Mouse (Mus musculus) lung, postnatal 0 days (tissue): ENCODE measurements around the gene Rbpj. TPM values are rescaled to one million over a fixed set of nuclear protein-coding genes. Genes with fewer than 3 reads are reported as not detected.

Experiments used
- ATAC-seq: fragments of 200-750 bp; cut with Nextera tagmentation; 2 replicates; pipeline ENCODE4 v1.8.0; 2017; ENCODE audit warnings: moderate library complexity
- DNase-seq: peaks from one replicate; pipeline ENCODE4 v3.0.0-alpha.2; 2016; ENCODE audit warnings: low spot score
- H3K27ac ChIP-seq: fragments of 300-500 bp; sonication (generic); 2 replicates; pipeline ENCODE4 v1.5.1; 2014; ENCODE audit warnings: antibody characterized with exemption, mild to moderate bottlenecking, low read length, mixed read lengths
- H3K27me3 ChIP-seq: fragments of 300-500 bp; sonication (generic); replicated peaks from 2 replicates; pipeline ENCODE4 v1.6.1; 2014; ENCODE audit warnings: low read length, mixed read lengths; ENCODE audit not compliant: insufficient read depth
- H3K36me3 ChIP-seq: fragments of 300-500 bp; sonication (generic); 2 replicates; pipeline ENCODE4 v1.6.1; 2014; ENCODE audit warnings: low read length, mixed read lengths; ENCODE audit not compliant: insufficient read depth
- H3K4me1 ChIP-seq: fragments of 300-500 bp; sonication (generic); 2 replicates; pipeline ENCODE4 v1.6.1; 2014; ENCODE audit warnings: antibody characterized with exemption, low read depth, low read length, mixed read lengths; ENCODE audit not compliant: insufficient read depth
- H3K4me2 ChIP-seq: fragments of 300-500 bp; sonication (generic); replicated peaks from 2 replicates; pipeline ENCODE4 v1.6.1; 2014; ENCODE audit warnings: low read depth, mild to moderate bottlenecking, low read length, moderate library complexity, mixed read lengths
- H3K4me3 ChIP-seq: fragments of 300-500 bp; sonication (generic); 2 replicates; pipeline ENCODE4 v1.5.1; 2014; ENCODE audit warnings: low read depth, low read length
- H3K9ac ChIP-seq: fragments of 300-500 bp; sonication (generic); replicated peaks from 2 replicates; pipeline ENCODE4 v1.6.1; 2014; ENCODE audit warnings: low read depth, mild to moderate bottlenecking
- H3K9me3 ChIP-seq: fragments of 300-500 bp; sonication (generic); 2 replicates; pipeline ENCODE4 v1.6.1; 2016; ENCODE audit warnings: low read length, mixed read lengths
- CTCF ChIP-seq: IDR thresholded peaks from 2 replicates; pipeline ENCODE4 v1.5.1; 2016; ENCODE audit warnings: antibody characterized with exemption, mild to moderate bottlenecking
- EP300 ChIP-seq: IDR thresholded peaks from 2 replicates; pipeline ENCODE4 v1.6.1; 2016; ENCODE audit warnings: antibody characterized with exemption, mild to moderate bottlenecking, control low read depth
- WGBS: fragments of 180-500 bp; shearing (Covaris S2); extraction: QIAGEN DNeasy Blood & Tissue Kit; methylation state at CpG from one replicate; pipeline ENCODE4 v1.1.7; 2014; 5-methylcytosine and 5-hydroxymethylcytosine counted together
- polyA plus RNA-seq: library from polyadenylated mRNA; unstranded; fragments of >200 nt; fragmentation: Nextera tagmentation; extraction: Ambion mirVana; gene quantifications from 2 replicates; pipeline ENCODE4 v1.2.1, GENCODE M21; 2015

Rbpj gene
- polyA plus RNA-seq, 1 experiment from 2014 or later = 22.7 TPM

- H3K36me3 ChIP-seq = no peaks in the 10 kb centered on the region
- no peak for TF ChIP-seq CTCF
- no peak for TF ChIP-seq EP300
- ATAC-seq (no peak), DNase-seq (no peak)
- H3K9me3 ChIP-seq = no peaks in the 10 kb centered on the region
- 83% methylated on average over 10 of the region's 10 CpGs for WGBS
- H3K4me1 ChIP-seq = no peaks in the 10 kb centered on the region
- H3K4me3 ChIP-seq = no peak overlapping the region
- no peak overlapping the region for H3K9ac ChIP-seq
- H3K27me3 ChIP-seq = no peaks in the 10 kb centered on the region
- H3K4me2 ChIP-seq = no peak overlapping the region
- H3K27ac ChIP-seq = no peak overlapping the region
These were observed 111.4 kb downstream of the Rbpj start for GRCm38 (mm10) chr5:53577272-53577889.

- ATAC-seq (no peak), DNase-seq (no peak)
- H3K27me3 ChIP-seq = no peaks in the 10 kb centered on the region
- TF ChIP-seq CTCF (no peak), EP300 (no peak)
- WGBS = 87% methylated on average over 9 of the region's 9 CpGs
- no peak overlapping the region for H3K9ac ChIP-seq
- H3K36me3 ChIP-seq = no peaks in the 10 kb centered on the region
- H3K4me2 ChIP-seq = no peak overlapping the region
- no peak overlapping the region for H3K4me3 ChIP-seq
- H3K27ac ChIP-seq = no peak overlapping the region
- no peaks in the 10 kb centered on the region for H3K9me3 ChIP-seq
- no peaks in the 10 kb centered on the region; the same call in 1 of the 2 replicates for H3K4me1 ChIP-seq
These were observed 118.3 kb downstream of the Rbpj start for GRCm38 (mm10) chr5:53584069-53584767.

- no peaks in the 10 kb centered on the region for H3K27me3 ChIP-seq
- H3K9me3 ChIP-seq = no peaks in the 10 kb centered on the region
- H3K9ac ChIP-seq = peak overlapping the region; percentile 39
- H3K4me2 ChIP-seq = peak overlapping the region; percentile 97
- peaks cover 3% of the 10 kb centered on the region; the same call in 1 of the 2 replicates for H3K4me1 ChIP-seq
- peak; percentile 56 for ATAC-seq
- H3K27ac ChIP-seq = peak overlapping the region; percentile 99
- TF ChIP-seq CTCF (no peak), EP300 (peak; percentile 41; the same call in 1 of the 2 replicates)
- H3K4me3 ChIP-seq = peak overlapping the region; percentile 83
- peak; percentile 88 for DNase-seq
- H3K36me3 ChIP-seq = no peaks in the 10 kb centered on the region
- WGBS = 2% methylated on average over 32 of the region's 34 CpGs
These were observed 122.6 kb downstream of the Rbpj start for GRCm38 (mm10) chr5:53588421-53589171.

GRCm38 (mm10) chr5:53589172-53589960, 123.4 kb downstream of the Rbpj start:
- Histone ChIP-seq H3K4me1 (peaks cover 3% of the 10 kb centered on the region; the same call in 1 of the 2 replicates), H3K9ac (peak overlapping the region; percentile 39), H3K27ac (peak overlapping the region; percentile 99), H3K36me3 (no peaks in the 10 kb centered on the region), H3K27me3 (no peaks in the 10 kb centered on the region), H3K9me3 (no peaks in the 10 kb centered on the region), H3K4me2 (peak overlapping the region; percentile 97), H3K4me3 (peak overlapping the region; percentile 83)
- peak; percentile 88 for ATAC-seq
- WGBS = under 1% methylated on average over 62 of the region's 72 CpGs
- peak; percentile 98 for DNase-seq
- no peak for TF ChIP-seq EP300
- TF ChIP-seq CTCF = peak; percentile 49

- H3K36me3 ChIP-seq = no peaks in the 10 kb centered on the region
- TF ChIP-seq EP300 (peak; percentile 53; the same call in 1 of the 2 replicates), CTCF (no peak)
These were observed 124.3 kb downstream of the Rbpj start for GRCm38 (mm10) chr5:53590179-53590765.

More at GRCm38 (mm10) chr5:53590179-53590765, 124.3 kb downstream of the Rbpj start:
- DNase-seq (peak; percentile 98), ATAC-seq (peak; percentile 83)
- WGBS = under 1% methylated on average over 46 of the region's 59 CpGs
- Histone ChIP-seq H3K4me1 (peaks cover 3% of the 10 kb centered on the region; the same call in 1 of the 2 replicates), H3K9ac (peak overlapping the region; percentile 88), H3K27me3 (no peaks in the 10 kb centered on the region), H3K27ac (peak overlapping the region; percentile 99), H3K9me3 (no peaks in the 10 kb centered on the region), H3K4me2 (peak overlapping the region; percentile 97), H3K4me3 (peak overlapping the region; percentile 83)
